Mouse (Mus musculus) forebrain, embryonic 13.5 days (tissue): ENCODE data around the gene Ssh1. TPM values are rescaled to one million over a fixed set of nuclear protein-coding genes. Genes with fewer than 3 reads are reported as not detected.
A peak's percentile ranks its signal among the peaks of the same experiment; 100 is the strongest.

Experiments
- ATAC-seq: fragments of 200-750 bp; cut with Nextera tagmentation; 2 replicates; pipeline ENCODE4 v1.8.0; 2017
- H3K27ac ChIP-seq: fragments of 300-500 bp; sonication (generic); 2 replicates; pipeline ENCODE4 v1.5.1; 2015; ENCODE audit warnings: inconsistent platforms, mild to moderate bottlenecking, moderate library complexity
- H3K27me3 ChIP-seq: fragments of 300-500 bp; sonication (generic); 2 replicates; pipeline ENCODE4 v1.6.1; 2015; ENCODE audit warnings: mild to moderate bottlenecking, inconsistent platforms
- H3K36me3 ChIP-seq: fragments of 300-500 bp; sonication (generic); 2 replicates; pipeline ENCODE4 v1.6.1; 2015; ENCODE audit warnings: mild to moderate bottlenecking, inconsistent platforms; ENCODE audit not compliant: poor library complexity, severe bottlenecking
- H3K4me1 ChIP-seq: fragments of 300-500 bp; sonication (generic); 2 replicates; pipeline ENCODE4 v1.6.1; 2015; ENCODE audit warnings: inconsistent platforms
- H3K4me2 ChIP-seq: fragments of 300-500 bp; sonication (generic); 2 replicates; pipeline ENCODE4 v1.6.1; 2015; ENCODE audit warnings: inconsistent platforms, mild to moderate bottlenecking, moderate library complexity
- H3K4me3 ChIP-seq: fragments of 300-500 bp; sonication (generic); 2 replicates; pipeline ENCODE4 v1.5.1; 2015; ENCODE audit warnings: mild to moderate bottlenecking, inconsistent platforms
- H3K9ac ChIP-seq: fragments of 300-500 bp; sonication (generic); 2 replicates; pipeline ENCODE4 v1.6.1; 2015; ENCODE audit warnings: mild to moderate bottlenecking, inconsistent platforms
- H3K9me3 ChIP-seq: fragments of 300-500 bp; sonication (generic); replicated peaks from 2 replicates; pipeline ENCODE4 v1.6.1; 2016; ENCODE audit warnings: inconsistent platforms
- WGBS: fragments of 180-500 bp; shearing (Covaris S2); methylation state at CpG from one replicate; pipeline ENCODE4 v1.1.7; 2015; 5-methylcytosine and 5-hydroxymethylcytosine counted together
- polyA plus RNA-seq: library from polyadenylated mRNA; unstranded; fragments of >200 nt; fragmentation: Nextera tagmentation; extraction: Ambion mirVana; gene quantifications from 2 replicates; pipeline ENCODE4 v1.2.1, GENCODE M21; 2015

The Ssh1 gene
- polyA plus RNA-seq, 1 experiment from 2014 or later, result 12.0 TPM

DNA sequence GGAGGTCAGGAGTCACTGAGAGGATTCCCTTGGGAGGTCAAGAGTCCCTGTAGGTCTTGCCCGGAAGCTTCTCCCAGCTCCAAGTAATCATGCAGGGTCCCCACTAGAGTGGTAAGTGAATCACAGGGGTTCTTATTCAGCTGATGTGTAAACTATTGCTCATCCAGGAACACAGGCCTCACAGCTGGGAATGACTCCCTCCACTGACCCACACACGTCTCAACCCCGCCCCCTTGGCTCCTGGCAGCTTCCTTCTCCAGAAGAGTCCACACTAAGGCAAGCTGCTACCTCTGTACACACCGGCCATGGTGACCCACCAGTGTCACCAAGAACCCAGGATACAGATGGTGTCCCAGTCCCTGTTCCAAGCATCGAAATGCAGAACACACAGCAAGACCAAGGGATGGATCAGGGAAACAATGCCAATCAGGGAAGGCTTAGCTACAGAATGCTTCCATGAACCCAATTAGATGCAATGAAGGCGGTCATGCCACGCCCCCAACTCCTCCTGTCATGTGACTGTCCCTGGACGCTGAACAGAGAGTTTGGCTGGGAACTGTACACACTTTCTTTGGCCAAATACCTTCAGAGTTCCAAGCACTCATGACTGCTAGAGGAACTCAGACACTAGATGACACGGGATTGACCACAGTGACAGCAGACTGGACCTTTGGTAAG is 18.0 kb downstream of the Ssh1 start:
- no peak overlapping the region for H3K9ac ChIP-seq
- no peaks in the 10 kb centered on the region for H3K36me3 ChIP-seq
- H3K27me3 ChIP-seq, result no peaks in the 10 kb centered on the region
- H3K4me3 ChIP-seq, result no peak overlapping the region
- no peak overlapping the region for H3K27ac ChIP-seq
- H3K4me1 ChIP-seq, result peaks cover 40% of the 10 kb centered on the region
- ATAC-seq, result no peak
- no peaks in the 10 kb centered on the region for H3K9me3 ChIP-seq
- no peak overlapping the region for H3K4me2 ChIP-seq
- 60% methylated on average over 9 of the region's 9 CpGs for WGBS

DNA sequence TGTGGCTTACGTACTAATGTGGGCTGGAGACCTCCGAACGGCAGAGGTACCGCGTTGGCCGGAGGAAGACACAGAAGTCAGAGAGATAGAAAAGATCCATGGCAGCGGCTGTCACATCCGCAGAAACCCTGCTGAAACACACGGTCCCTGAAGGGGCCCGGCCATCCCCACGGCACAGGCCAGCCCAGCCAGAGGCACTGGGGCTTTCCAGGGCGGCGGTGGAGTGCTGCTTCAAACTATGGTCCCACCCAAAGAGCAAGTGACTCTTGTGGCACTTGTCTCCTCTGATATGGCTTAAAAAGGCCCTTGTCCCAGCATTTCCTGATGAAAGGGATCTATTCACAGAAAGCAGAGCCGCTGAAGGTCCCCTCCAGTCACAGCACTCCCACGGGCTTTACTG is 19.1 kb downstream of the Ssh1 start:
- H3K27me3 ChIP-seq, result no peaks in the 10 kb centered on the region
- H3K27ac ChIP-seq, result peak overlapping the region; percentile 22; the same call in 1 of the 2 replicates
- 0 out of 2 replicates have a peak, but pooled peaks cover 6% of the 10 kb centered on the region for H3K36me3 ChIP-seq
- no peak overlapping the region; the same call in 1 of the 2 replicates for H3K4me2 ChIP-seq
- peak overlapping the region; percentile 26 for H3K9ac ChIP-seq
- no peak overlapping the region for H3K4me3 ChIP-seq
- H3K9me3 ChIP-seq, result no peaks in the 10 kb centered on the region
- WGBS, result 69% methylated on average over 15 of the region's 15 CpGs
- no peak for ATAC-seq
- H3K4me1 ChIP-seq, result peaks cover 40% of the 10 kb centered on the region

DNA sequence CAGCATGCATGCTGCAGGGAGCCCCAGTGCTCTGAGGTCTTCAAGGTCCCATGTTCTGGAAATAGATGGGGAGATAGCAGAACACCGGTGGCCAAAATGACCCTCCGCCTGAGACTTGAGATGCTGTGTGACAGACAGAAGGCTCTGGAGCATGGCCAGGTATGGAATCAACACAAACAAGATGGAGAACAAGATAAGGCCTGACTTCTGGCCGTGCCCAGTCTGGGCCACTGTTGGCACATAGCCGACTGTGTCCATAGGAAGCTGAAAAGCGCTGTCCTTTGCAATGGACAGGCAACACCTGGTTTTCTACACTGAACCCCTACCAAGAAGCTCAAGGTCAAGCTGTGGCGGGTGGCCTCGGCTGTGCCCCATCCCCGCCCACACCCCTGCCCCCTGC is 19.9 kb downstream of the Ssh1 start:
- Histone ChIP-seq H3K9me3 (no peaks in the 10 kb centered on the region), H3K4me1 (peaks cover 40% of the 10 kb centered on the region), H3K27ac (peak overlapping the region; percentile 41; the same call in 1 of the 2 replicates), H3K36me3 (peaks cover 14% of the 10 kb centered on the region), H3K4me2 (no peak overlapping the region), H3K4me3 (no peak overlapping the region), H3K27me3 (no peaks in the 10 kb centered on the region), H3K9ac (no peak overlapping the region)
- no peak for ATAC-seq
- whole genome bisulfite sequencing, result 92% methylated on average over 7 of the region's 8 CpGs

DNA sequence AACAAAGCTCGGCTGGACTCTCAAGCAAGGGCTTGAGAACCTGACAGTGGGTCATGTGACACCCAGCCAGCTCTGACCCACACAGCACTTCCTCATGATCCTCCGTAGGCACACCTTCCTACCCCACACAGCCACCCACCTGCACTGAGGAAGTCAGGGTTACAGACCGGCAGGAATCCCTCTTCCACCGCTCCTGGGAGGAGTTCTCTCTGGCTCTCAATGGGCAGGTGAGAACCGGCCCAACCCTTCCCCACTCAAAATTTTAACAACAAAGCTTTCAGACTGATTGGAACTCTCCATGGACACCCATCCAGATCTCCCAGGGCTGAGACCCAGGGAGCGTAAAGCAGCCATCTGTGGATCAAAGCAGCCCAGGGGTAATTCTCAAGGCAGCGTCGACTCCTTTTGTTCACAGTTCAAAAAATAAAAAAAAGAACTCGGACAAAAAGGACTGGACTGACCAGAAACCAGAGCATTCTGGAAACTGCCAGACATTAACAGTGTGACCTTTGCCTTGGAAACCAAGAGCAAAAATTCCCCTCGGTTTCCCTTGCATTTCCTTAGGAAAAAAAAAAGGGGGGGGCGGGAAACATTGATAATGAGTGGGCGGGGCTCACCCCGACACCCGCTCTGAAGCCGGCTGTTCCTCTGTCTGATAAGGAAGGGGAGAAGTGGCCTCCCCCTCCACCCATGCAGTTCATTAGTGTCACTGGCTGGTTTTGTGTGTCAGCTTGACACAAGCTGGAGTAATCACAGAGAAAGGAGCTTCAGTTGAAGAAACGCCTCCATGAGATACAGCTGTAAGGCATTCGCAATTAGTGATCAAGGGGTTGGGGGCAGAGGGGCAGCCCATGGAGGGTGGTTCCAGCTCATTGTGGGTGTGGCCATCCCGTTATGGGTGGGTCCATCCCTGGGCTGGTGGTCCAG is 20.8 kb downstream of the Ssh1 start:
- Histone ChIP-seq H3K4me2 (peak overlapping the region; percentile 34), H3K4me3 (no peak overlapping the region), H3K27me3 (no peaks in the 10 kb centered on the region), H3K27ac (peak overlapping the region; percentile 41), H3K4me1 (peaks cover 40% of the 10 kb centered on the region), H3K9ac (peak overlapping the region; percentile 13; the same call in 1 of the 2 replicates), H3K36me3 (peaks cover 22% of the 10 kb centered on the region), H3K9me3 (no peaks in the 10 kb centered on the region)
- 12% methylated on average over 18 of the region's 18 CpGs for WGBS
- ATAC-seq, result peak; percentile 81

DNA sequence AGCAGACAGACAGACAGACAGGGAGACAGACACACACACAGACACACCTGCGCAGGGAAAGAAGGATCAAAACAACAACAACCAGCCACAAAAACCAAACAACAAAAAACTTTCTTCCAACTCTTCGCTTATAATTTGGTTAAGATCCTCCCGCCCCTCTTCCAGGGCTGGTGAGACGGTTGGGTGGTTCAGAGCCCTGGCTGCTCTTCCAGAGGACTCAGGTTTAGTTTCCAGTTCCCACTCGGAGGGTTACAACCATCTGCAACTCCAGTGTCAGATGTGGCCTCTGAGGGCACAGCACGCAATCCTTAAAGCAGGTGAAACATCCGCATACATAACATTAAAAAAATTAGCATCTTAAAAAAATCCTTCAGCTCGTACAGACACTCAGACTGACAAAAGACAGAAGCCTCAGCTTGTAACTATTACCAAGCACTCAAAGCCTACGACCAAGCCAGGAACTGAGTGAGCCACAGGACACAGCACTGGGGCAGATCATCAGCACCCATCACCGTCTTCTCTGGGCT is 22.2 kb downstream of the Ssh1 start:
- no peaks in the 10 kb centered on the region for H3K9me3 ChIP-seq
- no peak overlapping the region for H3K4me2 ChIP-seq
- WGBS, result 85% methylated on average over 10 of the region's 10 CpGs
- no peak overlapping the region for H3K9ac ChIP-seq
- peaks cover 40% of the 10 kb centered on the region for H3K4me1 ChIP-seq
- H3K27ac ChIP-seq, result no peak overlapping the region
- H3K36me3 ChIP-seq, result peaks cover 29% of the 10 kb centered on the region
- no peak for ATAC-seq
- no peak overlapping the region for H3K4me3 ChIP-seq
- H3K27me3 ChIP-seq, result no peaks in the 10 kb centered on the region

DNA sequence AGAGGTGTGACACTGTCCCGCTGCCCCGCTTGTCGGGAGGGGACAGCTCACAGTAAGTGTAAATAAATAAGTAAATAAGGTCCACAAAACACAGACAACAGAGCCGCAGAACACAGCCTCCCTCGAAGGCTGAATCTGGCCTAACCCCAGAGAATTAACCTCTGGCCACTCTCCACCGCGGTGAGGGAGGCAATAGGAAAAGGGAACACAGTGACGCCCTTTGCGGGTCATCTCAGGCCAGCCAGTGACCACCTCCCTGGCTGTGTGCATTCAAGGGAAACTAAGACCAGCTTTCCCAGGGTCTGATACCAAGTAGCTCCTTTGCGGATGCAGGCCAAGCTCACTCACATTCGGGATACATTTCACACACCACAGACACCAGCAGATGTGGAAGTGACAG is 25.3 kb downstream of the Ssh1 start:
- H3K36me3 ChIP-seq, result peaks cover 60% of the 10 kb centered on the region
- no peak for ATAC-seq
- no peaks in the 10 kb centered on the region for H3K9me3 ChIP-seq
- H3K4me3 ChIP-seq, result no peak overlapping the region
- 60% methylated on average over 11 of the region's 11 CpGs for WGBS
- peaks cover 13% of the 10 kb centered on the region for H3K4me1 ChIP-seq
- H3K4me2 ChIP-seq, result no peak overlapping the region
- no peak overlapping the region for H3K27ac ChIP-seq
- no peaks in the 10 kb centered on the region for H3K27me3 ChIP-seq
- no peak overlapping the region for H3K9ac ChIP-seq

DNA sequence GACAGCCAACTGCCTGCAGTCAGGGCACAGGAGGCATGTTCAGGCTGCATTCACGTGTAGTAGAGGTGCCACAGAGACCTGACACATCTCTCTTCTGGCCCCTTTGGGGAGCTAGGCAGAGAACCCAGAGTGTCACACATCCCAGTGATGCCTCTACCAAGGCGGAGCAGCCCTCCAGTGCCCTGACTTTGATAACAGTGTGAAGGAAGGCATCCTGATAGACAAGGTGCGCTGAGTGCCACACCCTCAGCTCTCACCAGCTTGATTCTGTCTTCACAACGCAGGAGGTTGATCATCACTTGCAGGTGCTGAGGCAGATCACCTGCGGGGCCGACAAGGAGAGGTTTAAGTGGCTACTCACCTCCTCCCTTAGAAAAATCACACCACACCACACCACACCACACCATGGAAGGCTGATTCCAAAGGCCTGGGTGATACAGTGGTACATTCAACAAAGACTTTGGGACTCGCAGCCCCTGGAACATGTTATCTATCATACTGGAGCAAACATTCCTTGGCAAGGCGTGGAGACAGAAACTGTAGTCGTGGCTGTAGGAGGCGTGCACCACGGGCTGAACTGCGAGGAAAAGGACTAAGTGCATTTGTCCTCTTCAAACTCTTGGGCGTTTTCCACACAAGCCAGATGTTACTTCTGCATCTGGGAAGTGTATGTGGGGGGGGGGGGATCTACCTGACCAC is 27.1 kb downstream of the Ssh1 start:
- no peaks in the 10 kb centered on the region for H3K4me1 ChIP-seq
- no peak for ATAC-seq
- H3K9ac ChIP-seq, result no peak overlapping the region
- H3K27ac ChIP-seq, result no peak overlapping the region
- 92% methylated on average over 13 of the region's 13 CpGs for WGBS
- H3K4me2 ChIP-seq, result no peak overlapping the region
- H3K27me3 ChIP-seq, result no peaks in the 10 kb centered on the region
- H3K9me3 ChIP-seq, result no peaks in the 10 kb centered on the region
- peaks cover 63% of the 10 kb centered on the region for H3K36me3 ChIP-seq
- no peak overlapping the region for H3K4me3 ChIP-seq

DNA sequence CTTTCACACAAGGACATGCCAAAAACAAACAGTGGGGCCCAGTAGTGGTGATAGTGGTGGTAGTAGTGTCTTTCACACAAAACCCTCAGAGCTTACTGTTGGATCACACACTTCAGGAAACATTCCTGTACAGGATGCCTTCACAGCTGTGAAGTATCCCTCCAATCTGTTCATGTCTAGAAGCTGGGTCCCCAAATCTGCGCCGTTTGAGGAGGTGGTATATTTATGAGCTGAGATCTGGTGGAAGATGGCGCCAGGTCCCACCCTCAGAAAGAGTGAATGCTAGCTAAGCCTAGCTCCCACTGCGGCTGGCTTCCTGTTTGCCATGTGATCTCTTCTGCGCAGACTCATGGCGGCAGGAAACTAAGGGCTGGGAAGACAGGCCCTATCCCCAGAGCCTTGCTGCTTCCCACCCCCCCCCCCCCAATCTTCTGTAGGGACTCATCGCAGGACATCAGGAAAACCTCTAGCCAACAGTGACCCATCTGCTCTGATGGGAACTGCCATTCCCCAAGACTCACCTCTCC is 28.0 kb downstream of the Ssh1 start:
- WGBS, result over 99% methylated on average over 7 of the region's 7 CpGs
- H3K4me2 ChIP-seq, result no peak overlapping the region

DNA sequence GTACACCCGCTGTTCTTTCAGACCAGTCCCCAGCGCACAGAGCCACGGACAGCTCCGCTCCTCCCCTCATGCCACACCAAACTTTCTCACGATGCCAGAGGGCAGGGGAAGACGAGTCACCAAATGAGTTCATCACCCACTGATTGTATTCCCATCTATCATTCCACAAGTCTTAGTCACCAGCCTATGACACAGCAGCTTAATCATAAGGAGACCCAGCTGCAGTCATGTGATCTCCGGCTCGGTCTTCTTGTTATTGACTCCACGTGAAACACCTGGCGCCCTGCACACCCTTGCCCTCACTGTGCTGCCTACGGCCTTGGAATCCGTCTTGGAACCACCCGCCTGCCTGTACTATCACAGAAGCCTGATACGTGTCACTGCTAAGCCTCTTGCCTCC is 28.7 kb downstream of the Ssh1 start:
- H3K9me3 ChIP-seq, result no peaks in the 10 kb centered on the region
- H3K4me1 ChIP-seq, result no peaks in the 10 kb centered on the region
- no peak overlapping the region for H3K4me3 ChIP-seq
- no peaks in the 10 kb centered on the region for H3K27me3 ChIP-seq
- 90% methylated on average over 14 of the region's 14 CpGs for WGBS
- no peak overlapping the region for H3K9ac ChIP-seq
- ATAC-seq, result no peak
- peaks cover 68% of the 10 kb centered on the region for H3K36me3 ChIP-seq
- H3K27ac ChIP-seq, result no peak overlapping the region; the same call in 1 of the 2 replicates
- H3K4me2 ChIP-seq, result no peak overlapping the region

More for the DNA sequence above, 28.0 kb downstream of the Ssh1 start:
- Histone ChIP-seq H3K27me3 (no peaks in the 10 kb centered on the region), H3K4me1 (no peaks in the 10 kb centered on the region), H3K9me3 (no peaks in the 10 kb centered on the region), H3K27ac (no peak overlapping the region), H3K4me3 (no peak overlapping the region), H3K9ac (no peak overlapping the region), H3K36me3 (peaks cover 67% of the 10 kb centered on the region)
- no peak for ATAC-seq

DNA sequence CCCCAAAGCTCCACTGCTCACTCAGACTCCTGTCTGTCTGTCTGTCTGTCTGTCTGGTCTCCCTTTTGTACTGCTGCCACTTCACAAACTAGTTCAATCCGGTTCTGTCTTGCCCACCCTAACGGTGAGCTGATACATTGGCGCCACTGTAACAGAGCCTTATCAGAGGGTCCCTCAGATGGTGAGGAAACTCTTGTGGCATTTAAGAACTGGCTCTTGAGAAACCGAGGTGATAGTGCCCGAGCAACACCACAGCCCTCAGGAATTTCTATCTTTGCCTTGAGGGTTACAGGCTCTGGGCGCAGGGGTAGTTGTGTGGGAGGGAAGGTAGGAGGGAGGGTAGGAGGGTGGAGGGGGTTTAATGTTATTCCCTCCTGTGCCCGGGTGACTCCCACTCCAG is 31.9 kb downstream of the Ssh1 start:
- H3K27ac ChIP-seq, result no peak overlapping the region
- no peaks in the 10 kb centered on the region for H3K27me3 ChIP-seq
- H3K4me1 ChIP-seq, result no peaks in the 10 kb centered on the region
- peaks cover 53% of the 10 kb centered on the region for H3K36me3 ChIP-seq
- no peak overlapping the region for H3K4me3 ChIP-seq
- no peak overlapping the region for H3K4me2 ChIP-seq
- 85% methylated on average over 7 of the region's 7 CpGs for WGBS
- ATAC-seq, result no peak
- H3K9ac ChIP-seq, result no peak overlapping the region
- no peaks in the 10 kb centered on the region for H3K9me3 ChIP-seq

DNA sequence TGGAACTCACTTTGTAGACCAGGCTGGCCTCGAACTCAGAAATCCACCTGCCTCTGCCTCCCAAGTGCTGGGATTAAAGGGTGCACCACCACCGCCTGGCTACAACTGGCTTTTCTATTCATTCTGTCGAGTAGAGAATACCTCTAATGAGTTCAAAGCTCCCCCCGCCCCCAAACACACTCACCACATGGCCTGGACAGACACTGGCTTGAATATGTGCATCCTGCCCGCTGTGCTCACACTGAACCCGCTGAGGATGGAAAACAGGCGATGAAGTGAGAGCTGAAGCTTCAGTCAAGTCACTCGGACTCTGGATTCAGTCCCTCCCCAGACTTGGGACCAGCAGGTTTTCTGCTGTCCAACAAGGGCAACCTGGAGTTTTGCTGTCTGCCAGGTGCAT is 33.3 kb downstream of the Ssh1 start:
- no peak for ATAC-seq
- Histone ChIP-seq H3K4me2 (no peak overlapping the region), H3K27ac (no peak overlapping the region), H3K27me3 (no peaks in the 10 kb centered on the region), H3K36me3 (peaks cover 43% of the 10 kb centered on the region), H3K4me1 (no peaks in the 10 kb centered on the region), H3K9me3 (no peaks in the 10 kb centered on the region), H3K9ac (no peak overlapping the region), H3K4me3 (no peak overlapping the region)
- WGBS, result 71% methylated on average over 8 of the region's 8 CpGs
